18 mouse cellular contexts compared by ENCODE assay signal in the genomic region with DNA sequence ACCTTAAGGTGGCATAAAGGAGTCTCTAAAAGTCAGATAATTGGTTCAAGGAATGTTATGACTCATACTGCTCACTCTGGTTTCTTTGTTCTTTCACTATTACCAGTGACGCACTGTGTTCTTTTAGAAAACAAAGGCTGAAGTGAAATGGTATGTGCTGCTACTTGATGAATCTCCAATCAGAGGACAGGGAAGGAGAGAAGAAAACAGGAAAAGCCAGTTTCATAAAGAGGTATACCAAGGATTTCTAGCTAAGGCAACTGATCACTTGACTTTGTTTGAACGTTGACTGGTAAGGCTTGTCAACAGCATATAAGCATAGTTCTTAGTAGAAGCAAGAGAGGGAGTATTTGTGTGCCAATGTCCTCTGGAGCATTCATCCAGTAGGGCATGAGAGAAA. TPM values are rescaled to one million over a fixed set of nuclear protein-coding genes. Genes with fewer than 3 reads are reported as not detected.
"Had no signal": no experiment of that assay in that cellular context is flagged by ENCODE, and none has a peak within 500 bp of the region (broad histone marks: within the 10 kb centered on the region; RNA-seq: fewer than 3 reads in every experiment).

No protein-coding gene starts in this region.

- H3K4me3 ChIP-seq: intestine, embryonic 15.5 days; layer of hippocampus, adult 2 months; limb, embryonic 12.5 days; liver, embryonic 13.5 days; midbrain, embryonic 12.5 days had no signal

- H3K9me3 ChIP-seq: intestine, embryonic 15.5 days; limb, embryonic 12.5 days; liver, embryonic 13.5 days; midbrain, embryonic 12.5 days had no signal

- ATAC-seq: intestine, embryonic 15.5 days; liver, postnatal 0 days; midbrain, embryonic 16.5 days had no signal

- H3K27me3 ChIP-seq: intestine, embryonic 15.5 days; limb, embryonic 12.5 days; liver, embryonic 13.5 days; midbrain, embryonic 12.5 days had no signal

- H3K36me3 ChIP-seq: intestine, embryonic 15.5 days; limb, embryonic 12.5 days; liver, embryonic 13.5 days; midbrain, embryonic 12.5 days had no signal

- H3K4me2 ChIP-seq: intestine, embryonic 15.5 days; limb, embryonic 12.5 days; liver, embryonic 13.5 days; midbrain, embryonic 12.5 days had no signal

- DNase-seq: kidney, adult 18-20 months; kidney, postnatal 10 days; kidney, postnatal 4 days; liver; liver, embryonic 13.5 days; liver, postnatal 0 days; lung, postnatal 36 days; right cerebral cortex, postnatal 14 days; thymus, adult 2 months; thymus, postnatal 25 days had no signal

- H3K27ac ChIP-seq: intestine, embryonic 15.5 days; layer of hippocampus, adult 2 months; limb, embryonic 12.5 days; liver, embryonic 13.5 days; midbrain, embryonic 12.5 days had no signal

- H3K9ac ChIP-seq: intestine, embryonic 15.5 days; limb, embryonic 12.5 days; liver, embryonic 13.5 days; liver, postnatal 0 days; midbrain, embryonic 12.5 days had no signal

- H3K4me1 ChIP-seq: intestine, embryonic 15.5 days; limb, embryonic 12.5 days; liver, embryonic 13.5 days; midbrain, embryonic 12.5 days had no signal

RNA-seq across cellular contexts. Expression of gene Kcna4, which starts 57.6 kb away (rescaled TPM):
- total RNA-seq: megakaryocyte progenitor cell, adult 5-6 weeks had no signal
- polyA plus RNA-seq: kidney, embryonic 14.5 days; spleen, adult 2 months had no signal
